Mouse (Mus musculus) lung, postnatal 0 days (tissue): ENCODE measurements around the gene Ino80d.

Source experiments
- CTCF ChIP-seq: IDR thresholded peaks from 2 replicates; pipeline ENCODE4 v1.5.1; 2016; ENCODE audit warnings: antibody characterized with exemption, mild to moderate bottlenecking
- EP300 ChIP-seq: IDR thresholded peaks from 2 replicates; pipeline ENCODE4 v1.6.1; 2016; ENCODE audit warnings: antibody characterized with exemption, mild to moderate bottlenecking, control low read depth

- TF ChIP-seq CTCF = no peak
- TF ChIP-seq EP300 = no peak
Measured at GRCm38 (mm10) chr1:62934752-62935329, 179.6 kb downstream of the Ino80d start.
